Mouse (Mus musculus) splenic B cell, adult 2 months (primary cell): ENCODE measurements at regions not wholly inside any gene's neighbourhood (a gene's known extent, or its start where the extent isn't known, plus 50 kb on each side); places are given as distances from the start of the nearest gene placed in this dataset.

Source experiments
- DNase-seq: peaks from one replicate; pipeline ENCODE4 v3.0.0-alpha.2; 2011; ENCODE audit warnings: low read depth, low spot score
- H3K27me3 ChIP-seq: 2 replicates; pipeline ENCODE4 v1.6.1; 2012; ENCODE audit warnings: mild to moderate bottlenecking, low read length, moderate library complexity, mixed read lengths; ENCODE audit not compliant: control insufficient read depth, poor library complexity, insufficient read depth, severe bottlenecking
- H3K36me3 ChIP-seq: 2 replicates; pipeline ENCODE4 v1.6.1; 2012; ENCODE audit warnings: mild to moderate bottlenecking, low read length, moderate library complexity, mixed read lengths; ENCODE audit not compliant: control insufficient read depth, poor library complexity, insufficient read depth, severe bottlenecking

DNA sequence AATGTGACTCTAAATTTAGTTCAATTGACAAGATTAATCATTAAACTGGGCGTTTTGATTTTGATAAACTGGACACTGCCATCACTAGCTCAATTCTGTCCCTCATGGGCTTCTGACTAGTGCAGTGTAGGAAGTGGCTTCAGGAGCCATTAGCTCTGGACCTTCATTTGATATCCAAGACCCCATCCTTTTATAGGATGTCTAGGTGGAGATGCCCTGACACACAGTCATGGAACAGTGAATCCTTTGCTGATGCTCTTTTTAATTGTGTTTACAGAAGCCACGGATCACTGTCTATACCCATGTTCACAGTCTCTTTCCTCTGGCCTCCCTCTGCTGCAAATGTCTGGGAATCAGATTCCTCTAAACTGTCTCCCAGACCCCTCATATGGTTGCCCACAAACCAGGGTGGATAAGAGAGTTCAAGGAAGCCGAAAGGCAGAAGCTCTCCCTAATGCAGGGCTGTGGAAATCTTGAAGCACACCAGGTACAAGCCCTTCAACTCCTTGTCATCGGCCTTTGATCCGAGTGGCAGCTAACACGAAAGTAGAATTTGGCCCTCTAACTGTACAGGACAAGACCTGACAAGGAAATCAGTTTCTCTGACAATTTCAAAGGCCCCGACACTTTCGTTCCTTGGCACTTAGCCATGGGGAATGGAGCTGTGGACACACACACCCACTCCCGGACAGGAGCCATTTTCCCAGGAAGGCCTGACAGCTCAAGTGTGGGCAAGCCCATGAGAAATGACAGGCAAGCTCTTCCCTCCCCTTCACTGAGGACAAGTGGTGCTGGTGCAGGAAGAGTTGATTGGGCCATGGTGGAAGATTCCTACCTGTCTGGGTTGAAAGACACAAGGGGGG is 135.2 kb upstream of the Parp11 start:
- Histone ChIP-seq H3K27me3 (no peaks in the 10 kb centered on the region), H3K36me3 (no peaks in the 10 kb centered on the region)
- DNase-seq: no peak

DNA sequence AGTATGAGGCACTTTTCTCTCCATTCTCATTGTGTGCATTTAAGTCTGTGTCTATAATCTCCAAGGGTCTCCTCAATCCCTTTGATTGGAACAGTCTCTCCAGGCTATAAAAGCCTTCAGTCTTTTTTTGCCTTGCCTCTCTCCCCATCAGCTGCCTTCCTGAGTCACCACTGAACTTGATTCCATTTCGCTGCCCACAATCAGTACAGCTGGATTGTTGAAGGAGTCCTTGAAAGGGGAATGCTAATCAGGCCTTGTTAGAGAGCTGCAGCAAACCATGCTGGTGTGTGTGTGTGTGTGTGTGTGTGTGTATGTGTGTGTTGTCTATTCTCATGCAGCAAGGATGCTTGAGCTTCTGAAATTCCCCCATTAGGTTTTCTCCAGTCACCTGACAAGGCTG is 129.3 kb upstream of the Parp11 start:
- H3K27me3 ChIP-seq: no peaks in the 10 kb centered on the region; the same call in 1 of the 2 replicates
- DNase-seq: no peak
- H3K36me3 ChIP-seq: no peaks in the 10 kb centered on the region

DNA sequence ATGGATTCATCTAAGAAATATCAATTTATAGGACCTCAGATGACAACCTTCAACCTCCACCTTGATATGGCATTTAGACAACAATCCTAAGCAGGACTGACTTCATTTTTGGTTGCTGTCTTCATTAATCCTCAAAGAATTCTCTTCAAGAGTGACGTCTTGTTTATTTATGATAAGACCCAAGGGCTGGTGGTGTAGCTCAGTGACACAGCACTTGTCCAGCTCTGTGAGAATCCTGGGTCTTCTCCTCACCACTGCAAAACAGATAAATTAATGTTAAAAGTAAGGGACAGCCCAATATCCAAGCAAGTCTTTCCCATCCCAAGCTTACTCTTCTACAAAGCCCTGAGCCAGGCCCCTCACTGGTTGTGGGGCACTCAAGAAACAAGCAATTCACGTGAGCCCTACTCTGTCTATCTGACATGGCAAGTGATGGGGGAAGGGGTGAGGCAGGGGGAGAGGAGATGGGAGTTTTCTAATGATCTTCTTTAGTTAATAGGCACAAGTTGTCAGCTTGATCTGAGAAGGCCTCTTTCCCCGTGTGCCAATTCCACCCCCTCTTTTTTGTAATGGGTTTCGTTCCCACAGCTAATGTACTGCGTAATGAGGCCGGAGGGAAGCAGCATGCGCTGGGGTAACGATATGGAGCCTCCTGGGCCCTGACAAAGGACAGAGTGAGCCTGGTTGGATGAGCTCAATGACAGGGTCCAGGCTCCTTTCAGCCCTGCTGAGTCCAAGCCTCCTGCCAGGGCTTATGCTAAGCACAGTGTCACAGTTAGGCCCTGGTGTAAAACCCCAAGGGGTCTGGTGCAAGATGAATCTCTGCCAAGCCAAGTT is 127.7 kb upstream of the Parp11 start:
- no peaks in the 10 kb centered on the region for H3K36me3 ChIP-seq
- no peaks in the 10 kb centered on the region; the same call in 1 of the 2 replicates for H3K27me3 ChIP-seq
- no peak for DNase-seq

DNA sequence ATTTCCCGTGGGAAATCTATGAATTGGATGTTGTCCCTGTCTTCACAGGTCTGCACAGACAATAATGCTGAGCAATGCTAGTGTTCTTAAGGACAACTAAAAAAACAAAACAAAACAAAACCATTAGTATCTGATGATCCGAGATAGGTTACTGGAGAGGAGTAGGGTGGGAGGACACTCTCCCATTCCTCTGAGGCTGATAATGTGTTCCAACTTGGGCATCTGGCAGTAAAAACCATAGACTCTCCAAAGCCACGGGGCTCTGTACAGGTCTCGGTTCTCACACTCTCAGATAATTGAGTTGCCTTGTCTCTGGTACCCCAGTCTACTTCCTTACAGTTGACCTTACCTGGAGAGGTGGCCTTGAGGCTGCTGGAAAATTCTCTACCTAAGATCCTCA is 126.0 kb upstream of the Parp11 start:
- DNase-seq: no peak
- H3K27me3 ChIP-seq: no peaks in the 10 kb centered on the region; the same call in 1 of the 2 replicates
- H3K36me3 ChIP-seq: no peaks in the 10 kb centered on the region

DNA sequence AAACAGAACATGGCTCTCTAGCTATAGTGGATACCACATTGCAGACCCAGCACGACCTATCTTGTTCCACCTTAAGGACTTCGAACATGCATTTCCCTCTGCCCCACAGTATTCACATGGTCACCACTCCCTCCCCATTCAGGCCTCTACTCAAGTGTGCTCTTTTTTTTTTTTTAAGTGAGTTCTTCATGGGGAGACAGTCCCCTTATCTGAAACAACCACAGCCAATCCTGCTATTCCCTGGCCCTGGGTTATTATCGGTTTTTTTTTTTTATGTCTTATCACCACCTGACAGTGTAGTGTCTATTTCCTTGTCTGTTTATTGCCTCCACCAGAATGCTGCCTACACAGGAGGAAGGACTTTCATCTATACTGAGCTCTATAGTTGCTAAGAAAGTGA is 125.6 kb upstream of the Parp11 start:
- Histone ChIP-seq H3K36me3 (no peaks in the 10 kb centered on the region), H3K27me3 (no peaks in the 10 kb centered on the region; the same call in 1 of the 2 replicates)
- no peak for DNase-seq

DNA sequence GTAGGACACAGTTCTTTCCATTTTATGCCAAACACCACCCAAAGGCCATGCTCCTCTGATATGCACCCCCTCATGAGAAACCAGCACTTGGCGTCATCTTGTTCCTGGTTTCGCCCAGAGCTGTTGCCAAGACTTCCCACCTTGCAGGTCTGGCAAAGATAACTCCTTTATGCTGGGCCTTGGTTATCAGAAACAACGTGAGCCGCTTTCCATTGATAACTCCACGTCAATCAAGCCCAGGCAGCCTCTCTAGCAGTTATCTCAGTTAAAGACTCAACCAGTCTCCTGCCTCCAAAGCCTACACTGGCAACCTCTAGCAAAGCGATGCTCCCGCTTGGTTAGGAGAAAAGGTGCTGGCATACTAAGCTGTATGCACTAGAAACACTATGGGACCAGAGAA is 124.2 kb upstream of the Parp11 start:
- H3K27me3 ChIP-seq: no peaks in the 10 kb centered on the region; the same call in 1 of the 2 replicates
- no peak for DNase-seq
- H3K36me3 ChIP-seq: no peaks in the 10 kb centered on the region

DNA sequence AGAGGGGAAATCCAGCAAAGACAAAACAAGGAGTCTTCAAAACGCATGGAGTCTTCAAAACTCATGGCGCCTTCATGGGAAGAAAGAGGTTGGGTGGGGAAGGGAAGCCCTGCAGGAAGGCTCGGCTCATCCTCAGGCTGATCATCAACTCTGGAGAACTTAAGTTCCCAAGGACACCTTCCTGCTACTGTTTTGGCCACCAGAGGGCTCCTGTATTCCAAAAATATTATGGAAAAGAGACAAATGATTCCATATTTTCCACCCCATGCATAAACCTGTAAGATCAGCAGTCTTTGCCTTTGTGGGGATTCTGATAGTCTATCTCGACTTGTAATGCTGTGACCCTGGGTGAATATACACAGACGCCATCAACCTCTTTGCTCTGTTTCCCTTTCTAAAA is 121.7 kb upstream of the Parp11 start:
- H3K27me3 ChIP-seq: no peaks in the 10 kb centered on the region; the same call in 1 of the 2 replicates
- no peaks in the 10 kb centered on the region for H3K36me3 ChIP-seq
- no peak for DNase-seq

DNA sequence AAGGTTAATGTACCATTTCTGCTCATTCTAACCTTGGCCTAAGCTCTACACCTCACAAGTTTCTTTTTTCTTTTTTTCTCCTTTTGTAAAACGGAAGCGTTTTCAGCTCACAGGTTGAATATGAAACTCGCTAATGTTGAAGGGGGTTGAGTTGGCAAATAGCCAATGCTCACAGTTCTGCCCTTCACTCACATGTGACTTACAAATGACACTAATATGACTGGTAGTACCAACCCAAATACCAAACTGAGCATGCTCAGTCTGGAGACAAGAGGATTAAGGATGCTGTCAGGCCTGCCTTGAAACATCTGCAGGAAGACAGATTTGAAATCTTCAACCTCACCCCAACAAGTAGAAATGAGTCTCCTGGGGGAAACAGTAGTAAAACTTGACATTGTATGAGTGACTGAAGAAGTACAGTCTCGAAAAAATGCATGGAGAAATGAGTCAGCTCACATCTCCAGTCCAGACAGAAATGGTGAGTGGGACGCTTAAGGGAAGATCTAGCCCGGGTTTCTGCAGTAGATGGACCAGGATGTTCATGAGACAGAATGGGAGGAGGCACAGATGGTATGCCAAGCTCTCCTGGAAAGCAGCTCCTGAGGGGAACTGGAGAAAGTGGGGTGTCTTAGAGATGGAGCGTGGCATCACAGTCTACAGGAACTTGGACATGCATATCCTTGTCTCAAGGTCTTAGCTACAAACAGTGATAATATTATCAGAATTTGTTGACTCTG is 120.9 kb upstream of the Parp11 start:
- Histone ChIP-seq H3K36me3 (no peaks in the 10 kb centered on the region), H3K27me3 (no peaks in the 10 kb centered on the region; the same call in 1 of the 2 replicates)
- no peak for DNase-seq

DNA sequence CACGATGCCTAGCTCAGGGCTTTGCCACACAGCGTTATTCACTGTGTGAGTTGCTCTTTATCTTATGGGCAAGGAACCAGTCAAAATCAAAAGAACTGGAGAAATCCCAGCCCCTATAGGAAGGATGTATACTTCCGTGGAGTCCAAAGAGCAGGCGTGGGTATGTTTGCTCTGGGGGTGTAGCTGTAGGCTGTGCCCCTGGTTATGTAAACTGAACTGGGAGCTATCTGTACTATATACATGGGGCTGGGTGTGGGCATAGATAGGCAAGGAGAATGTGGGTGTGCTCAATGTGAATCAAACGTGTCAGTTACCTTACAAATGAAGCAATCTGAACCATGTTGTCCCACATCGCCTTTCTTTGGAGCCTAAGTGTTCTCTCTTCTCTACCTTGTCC is 120.3 kb upstream of the Parp11 start:
- no peak for DNase-seq
- no peaks in the 10 kb centered on the region; the same call in 1 of the 2 replicates for H3K27me3 ChIP-seq
- H3K36me3 ChIP-seq: no peaks in the 10 kb centered on the region

DNA sequence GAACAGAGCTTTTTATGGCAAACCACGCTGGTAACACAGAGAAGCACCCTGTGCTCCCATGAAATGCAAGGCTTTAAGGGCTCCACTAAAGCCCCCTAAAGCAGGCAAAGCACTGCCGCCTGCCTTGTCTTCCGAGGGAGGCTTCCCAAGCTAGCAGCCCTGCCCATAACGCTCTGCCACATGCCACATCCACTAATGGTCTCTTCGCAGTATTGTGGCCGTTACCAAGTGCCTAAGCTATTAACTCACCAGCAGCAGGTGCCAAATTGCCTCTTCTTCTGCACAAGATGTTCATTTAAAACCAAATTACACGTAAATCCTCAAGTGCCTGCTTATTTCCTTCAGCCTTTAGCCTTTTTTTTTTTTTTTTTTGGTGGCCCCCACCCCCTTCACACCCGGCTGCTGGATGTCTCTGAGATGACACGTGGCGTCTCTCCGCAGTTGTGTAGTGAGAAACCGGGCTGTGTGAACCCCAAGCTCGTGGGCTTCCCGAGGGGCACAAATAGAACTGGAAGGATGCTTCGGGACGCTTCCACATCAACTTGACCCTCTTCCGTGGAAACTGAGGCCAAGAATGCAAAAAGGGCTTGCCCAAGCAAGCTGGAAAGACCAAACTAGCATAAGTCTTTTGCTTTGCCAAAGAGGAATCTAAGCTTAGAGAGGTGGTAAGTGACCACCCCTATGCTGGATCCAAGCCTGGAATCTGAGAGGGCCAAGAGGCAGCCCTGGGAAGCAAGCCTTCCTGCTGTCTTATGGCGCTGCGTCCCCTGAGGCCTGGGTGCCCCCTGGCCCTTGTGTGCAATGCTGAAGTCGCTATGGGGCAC is 117.2 kb upstream of the Parp11 start:
- no peak for DNase-seq
- no peaks in the 10 kb centered on the region for H3K36me3 ChIP-seq

DNA sequence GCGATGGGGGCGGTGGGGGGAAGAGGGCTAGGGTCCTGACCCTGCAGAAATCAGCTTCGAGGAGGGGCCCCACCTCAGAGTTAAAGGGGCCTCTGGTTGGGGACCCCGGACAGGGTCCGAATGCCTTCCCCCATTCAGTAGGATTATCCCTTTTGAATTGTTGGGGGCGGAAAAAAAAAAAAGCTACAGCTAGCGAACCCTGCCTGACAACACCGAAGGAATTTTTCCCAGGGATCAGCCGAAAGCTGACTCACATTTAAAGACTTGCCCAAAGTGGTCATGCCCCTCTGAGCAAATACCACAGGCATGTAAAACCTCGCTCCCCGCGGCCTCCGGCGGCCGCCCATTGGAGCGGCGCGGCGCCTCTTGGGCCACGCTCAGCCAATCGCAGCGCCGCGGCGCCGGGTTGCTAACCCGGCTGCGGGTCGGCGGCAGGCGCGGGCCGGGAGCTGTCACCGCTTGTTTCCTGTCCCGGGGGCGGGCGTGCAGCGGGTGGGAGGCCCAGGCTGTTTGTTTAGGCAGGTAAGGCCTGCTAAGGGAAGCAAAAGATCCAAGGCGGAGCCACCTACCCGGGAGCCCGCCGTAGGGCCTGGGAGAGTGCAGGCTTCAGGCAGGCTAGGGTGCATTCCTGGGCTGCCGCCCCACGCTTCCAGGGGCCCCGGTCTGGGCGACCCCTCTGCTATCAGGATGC is 116.5 kb upstream of the Parp11 start:
- DNase-seq: peak; percentile 77
- Histone ChIP-seq H3K27me3 (no peaks in the 10 kb centered on the region), H3K36me3 (no peaks in the 10 kb centered on the region)

More for the DNA sequence above, 117.2 kb upstream of the Parp11 start:
- H3K27me3 ChIP-seq: no peaks in the 10 kb centered on the region

DNA sequence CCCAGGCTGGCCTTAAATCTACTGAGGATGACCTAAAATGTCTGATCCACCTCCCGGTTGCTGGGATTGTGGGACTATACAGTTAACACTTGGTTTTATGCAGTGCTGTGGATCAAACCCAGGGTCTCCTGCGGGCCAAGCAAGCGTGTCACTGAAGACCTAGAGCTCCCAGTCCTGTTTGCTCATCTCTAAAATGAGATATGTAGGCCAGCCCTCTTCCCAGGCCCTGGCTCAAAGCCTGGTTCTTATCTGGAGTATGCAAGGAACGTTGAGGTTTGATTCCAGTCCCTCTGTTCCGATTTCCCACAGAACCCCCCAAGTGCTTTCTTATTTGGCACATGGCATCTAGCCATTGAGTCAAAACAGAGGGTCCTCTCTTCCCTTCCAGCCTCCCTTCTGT is 115.5 kb upstream of the Parp11 start:
- H3K27me3 ChIP-seq: no peaks in the 10 kb centered on the region
- H3K36me3 ChIP-seq: no peaks in the 10 kb centered on the region
- DNase-seq: no peak

DNA sequence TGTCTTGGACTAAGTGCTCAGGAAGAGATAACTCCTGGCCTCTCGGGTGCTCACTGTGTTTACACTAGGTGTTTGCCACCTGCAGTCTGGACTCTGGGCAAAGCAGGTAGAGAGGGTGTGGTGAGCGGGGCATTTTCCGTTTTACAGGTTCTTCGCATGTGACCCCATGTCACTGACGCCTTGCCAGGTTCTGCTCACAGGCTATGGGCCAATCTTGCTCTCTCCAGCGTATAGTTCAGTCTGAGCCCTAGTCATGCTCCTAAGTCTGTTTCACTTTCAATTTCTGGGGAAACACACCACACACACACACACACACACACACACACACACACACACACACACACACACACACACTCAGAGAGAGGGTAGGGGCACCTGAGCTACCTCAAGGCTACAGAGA is 112.4 kb upstream of the Parp11 start:
- Histone ChIP-seq H3K36me3 (no peaks in the 10 kb centered on the region), H3K27me3 (no peaks in the 10 kb centered on the region)
- peak; percentile 42 for DNase-seq
